Mouse (Mus musculus) heart, embryonic 11.5 days (tissue): ENCODE measurements around the gene Ptdss2. TPM values are rescaled to one million over a fixed set of nuclear protein-coding genes. Genes with fewer than 3 reads are reported as not detected.

ENCODE experiments used
- ATAC-seq: fragments of 200-750 bp; cut with Nextera tagmentation; replicated peaks from 2 replicates; pipeline ENCODE4 v1.8.0; 2017; ENCODE audit warnings: moderate library complexity; ENCODE audit not compliant: insufficient number of reproducible peaks, low FRiP score, low TSS enrichment
- H3K27ac ChIP-seq: fragments of 300-500 bp; sonication (generic); 2 replicates; pipeline ENCODE4 v1.5.1; 2014; ENCODE audit warnings: mild to moderate bottlenecking, low read depth, low read length
- H3K27me3 ChIP-seq: fragments of 300-500 bp; sonication (generic); 2 replicates; pipeline ENCODE4 v1.6.1; 2014; ENCODE audit warnings: mild to moderate bottlenecking, low read length, mixed read lengths; ENCODE audit not compliant: control insufficient read depth, insufficient read depth
- H3K36me3 ChIP-seq: fragments of 300-500 bp; sonication (generic); 2 replicates; pipeline ENCODE4 v1.6.1; 2014; ENCODE audit warnings: mild to moderate bottlenecking, low read length, moderate library complexity, mixed read lengths; ENCODE audit not compliant: control insufficient read depth, insufficient read depth
- H3K4me1 ChIP-seq: fragments of 300-500 bp; sonication (generic); 2 replicates; pipeline ENCODE4 v1.6.1; 2014; ENCODE audit warnings: low read length; ENCODE audit not compliant: control insufficient read depth, insufficient read depth
- H3K4me2 ChIP-seq: fragments of 300-500 bp; sonication (generic); 2 replicates; pipeline ENCODE4 v1.6.1; 2014; ENCODE audit warnings: mild to moderate bottlenecking, moderate library complexity
- H3K4me3 ChIP-seq: fragments of 300-500 bp; sonication (generic); 2 replicates; pipeline ENCODE4 v1.5.1; 2014; ENCODE audit warnings: low read depth, low read length
- H3K9ac ChIP-seq: fragments of 300-500 bp; sonication (generic); 2 replicates; pipeline ENCODE4 v1.6.1; 2014; ENCODE audit warnings: mild to moderate bottlenecking, low read depth, low read length, moderate library complexity
- H3K9me3 ChIP-seq: fragments of 300-500 bp; sonication (generic); replicated peaks from 2 replicates; pipeline ENCODE4 v1.6.1; 2016; ENCODE audit warnings: low read length; ENCODE audit not compliant: control insufficient read depth
- WGBS: fragments of 180-500 bp; shearing (Covaris S2); extraction: QIAGEN DNeasy Blood & Tissue Kit; methylation state at CpG from one replicate; pipeline ENCODE4 v1.1.7; 2014; ENCODE audit not compliant: insufficient replicate concordance; 5-methylcytosine and 5-hydroxymethylcytosine counted together
- polyA plus RNA-seq: library from polyadenylated mRNA; unstranded; fragments of >200 nt; fragmentation: Nextera tagmentation; extraction: Ambion mirVana; gene quantifications from 2 replicates; pipeline ENCODE4 v1.2.1, GENCODE M21; 2014

Gene Ptdss2
- polyA plus RNA-seq, 1 experiment from 2014 or later = 65.0 TPM

GRCm38 (mm10) chr7:141191796-141192685 lies 69.9 kb downstream of the Ptdss2 start:
- Histone ChIP-seq H3K4me3 (peak overlapping the region; percentile 90; the same call in 1 of the 2 replicates), H3K9me3 (no peaks in the 10 kb centered on the region), H3K27me3 (no peaks in the 10 kb centered on the region), H3K9ac (no peak overlapping the region; the same call in 1 of the 2 replicates), H3K4me2 (peak overlapping the region; percentile 74), H3K36me3 (peaks cover 12% of the 10 kb centered on the region), H3K27ac (no peak overlapping the region), H3K4me1 (peaks cover 16% of the 10 kb centered on the region)
- WGBS = 92% methylated on average over 24 of the region's 24 CpGs
- no peak for ATAC-seq

- Histone ChIP-seq H3K4me1 (peaks cover 16% of the 10 kb centered on the region), H3K27ac (peak overlapping the region; percentile 77), H3K36me3 (peaks cover 12% of the 10 kb centered on the region), H3K4me2 (peak overlapping the region; percentile 74), H3K9ac (peak overlapping the region; percentile 95), H3K4me3 (peak overlapping the region; percentile 90), H3K9me3 (no peaks in the 10 kb centered on the region), H3K27me3 (no peaks in the 10 kb centered on the region)
- 28% methylated on average over 12 of the region's 12 CpGs for WGBS
- ATAC-seq = no peak
Observed at GRCm38 (mm10) chr7:141192776-141193347, 70.7 kb downstream of the Ptdss2 start.

GRCm38 (mm10) chr7:141193348-141193856 lies 71.2 kb downstream of the Ptdss2 start:
- H3K4me2 ChIP-seq = peak overlapping the region; percentile 74
- H3K9me3 ChIP-seq = no peaks in the 10 kb centered on the region
- peak; percentile 33 for ATAC-seq
- H3K27me3 ChIP-seq = no peaks in the 10 kb centered on the region
- H3K4me1 ChIP-seq = peaks cover 16% of the 10 kb centered on the region
- peak overlapping the region; percentile 77 for H3K27ac ChIP-seq
- peak overlapping the region; percentile 95 for H3K9ac ChIP-seq
- H3K4me3 ChIP-seq = peak overlapping the region; percentile 90
- H3K36me3 ChIP-seq = peaks cover 12% of the 10 kb centered on the region
- WGBS = under 1% methylated on average over 34 of the region's 43 CpGs

- peak within 1 kb of the TSS; percentile 77 for H3K27ac ChIP-seq
- peaks cover 16% of the 10 kb centered on the region for H3K4me1 ChIP-seq
- peak within 1 kb of the TSS; percentile 95 for H3K9ac ChIP-seq
- H3K27me3 ChIP-seq = no peaks in the 10 kb centered on the region
- H3K4me3 ChIP-seq = peak within 1 kb of the TSS; percentile 90
- peaks cover 12% of the 10 kb centered on the region for H3K36me3 ChIP-seq
- under 1% methylated on average over 39 of the region's 39 CpGs for WGBS
- no peaks in the 10 kb centered on the region for H3K9me3 ChIP-seq
- peak within 1 kb of the TSS; percentile 74 for H3K4me2 ChIP-seq
- peak; percentile 94 for ATAC-seq
Observed at GRCm38 (mm10) chr7:141193948-141194347, 71.8 kb downstream of the Ptdss2 start, which contains the start of the genes Hras and Lrrc56. Hras (minus strand) TSS chr7:141194005. Lrrc56 (plus strand) TSS chr7:141194157.

- Histone ChIP-seq H3K36me3 (peaks cover 10% of the 10 kb centered on the region), H3K9ac (peak overlapping the region; percentile 95), H3K27ac (peak overlapping the region; percentile 46; the same call in 1 of the 2 replicates), H3K4me1 (peaks cover 16% of the 10 kb centered on the region), H3K27me3 (no peaks in the 10 kb centered on the region), H3K4me3 (peak overlapping the region; percentile 90), H3K4me2 (peak overlapping the region; percentile 74), H3K9me3 (no peaks in the 10 kb centered on the region)
- under 1% methylated on average over 23 of the region's 23 CpGs for WGBS
- ATAC-seq = no peak
Observed at GRCm38 (mm10) chr7:141194409-141194808, 72.2 kb downstream of the Ptdss2 start.

- no peak for ATAC-seq
- H3K36me3 ChIP-seq = peaks cover 10% of the 10 kb centered on the region
- peaks cover 16% of the 10 kb centered on the region for H3K4me1 ChIP-seq
- no peaks in the 10 kb centered on the region for H3K27me3 ChIP-seq
- peak overlapping the region; percentile 95 for H3K9ac ChIP-seq
- H3K4me3 ChIP-seq = peak overlapping the region; percentile 90
- H3K4me2 ChIP-seq = peak overlapping the region; percentile 74
- peak overlapping the region; percentile 64; the same call in 1 of the 2 replicates for H3K27ac ChIP-seq
- WGBS = under 1% methylated on average over 28 of the region's 28 CpGs
- H3K9me3 ChIP-seq = no peaks in the 10 kb centered on the region
Observed at GRCm38 (mm10) chr7:141194830-141195229, 72.6 kb downstream of the Ptdss2 start.

GRCm38 (mm10) chr7:141195754-141196153 lies 73.6 kb downstream of the Ptdss2 start:
- 96% methylated on average over 2 of the region's 2 CpGs for WGBS
- no peaks in the 10 kb centered on the region for H3K27me3 ChIP-seq
- peaks cover 4% of the 10 kb centered on the region for H3K36me3 ChIP-seq
- no peak overlapping the region for H3K4me3 ChIP-seq
- no peak overlapping the region for H3K9ac ChIP-seq
- no peak overlapping the region for H3K4me2 ChIP-seq
- H3K9me3 ChIP-seq = no peaks in the 10 kb centered on the region
- peaks cover 16% of the 10 kb centered on the region for H3K4me1 ChIP-seq
- ATAC-seq = no peak
- H3K27ac ChIP-seq = no peak overlapping the region

GRCm38 (mm10) chr7:141196619-141197282 lies 74.6 kb downstream of the Ptdss2 start:
- WGBS = 81% methylated on average over 8 of the region's 8 CpGs
- no peaks in the 10 kb centered on the region for H3K9me3 ChIP-seq
- peaks cover 16% of the 10 kb centered on the region for H3K4me1 ChIP-seq
- no peaks in the 10 kb centered on the region for H3K27me3 ChIP-seq
- no peaks in the 10 kb centered on the region for H3K36me3 ChIP-seq
- no peak overlapping the region for H3K4me2 ChIP-seq
- no peak overlapping the region for H3K27ac ChIP-seq
- no peak overlapping the region for H3K9ac ChIP-seq
- no peak overlapping the region for H3K4me3 ChIP-seq
- ATAC-seq = no peak
